Mouse (Mus musculus) ES-Bruce4 (cell line): ENCODE measurements around the gene Lgi1. TPM values are rescaled to one million over a fixed set of nuclear protein-coding genes. Genes with fewer than 3 reads are reported as not detected.
A peak's percentile ranks its signal among the peaks of the same experiment; 100 is the strongest.

Experiments used
- H3K27ac ChIP-seq: 2 replicates; pipeline ENCODE4 v1.5.1; 2012; ENCODE audit warnings: low read length, inconsistent platforms; ENCODE audit not compliant: insufficient read depth
- H3K27me3 ChIP-seq: 2 replicates; pipeline ENCODE4 v1.6.1; 2012; ENCODE audit warnings: mild to moderate bottlenecking, low read length, inconsistent platforms; ENCODE audit not compliant: control insufficient read depth, poor library complexity, insufficient read depth, severe bottlenecking
- H3K36me3 ChIP-seq: 2 replicates; pipeline ENCODE4 v1.6.1; 2012; ENCODE audit warnings: inconsistent platforms, mild to moderate bottlenecking, low read length, moderate library complexity; ENCODE audit not compliant: control insufficient read depth, poor library complexity, insufficient read depth, severe bottlenecking
- H3K4me1 ChIP-seq: one replicate; pipeline ENCODE4 v1.8.1; 2011; ENCODE audit warnings: low read length; ENCODE audit not compliant: control insufficient read depth, insufficient read depth
- H3K4me3 ChIP-seq: 2 replicates; pipeline ENCODE4 v1.5.1; 2011; ENCODE audit warnings: low read depth, mild to moderate bottlenecking, low read length
- H3K9ac ChIP-seq: 2 replicates; pipeline ENCODE4 v1.6.1; 2012; ENCODE audit warnings: low read depth, mild to moderate bottlenecking, inconsistent platforms; ENCODE audit not compliant: poor library complexity, severe bottlenecking
- H3K9me3 ChIP-seq: replicated peaks from 2 replicates; pipeline ENCODE4 v1.6.1; 2012; ENCODE audit warnings: mild to moderate bottlenecking, low read length, inconsistent platforms; ENCODE audit not compliant: control insufficient read depth, poor library complexity, insufficient read depth, severe bottlenecking
- CTCF ChIP-seq: IDR thresholded peaks from one replicate; pipeline ENCODE4 v1.8.1; 2011; ENCODE audit warnings: low read depth, low read length
- EP300 ChIP-seq: IDR thresholded peaks from 2 replicates; pipeline ENCODE4 v1.6.1; 2011; ENCODE audit warnings: low read depth, low read length; ENCODE audit not compliant: insufficient read depth
- POLR2A ChIP-seq: IDR thresholded peaks from one replicate; pipeline ENCODE4 v1.8.1; 2011; ENCODE audit warnings: low read length; ENCODE audit not compliant: insufficient read depth
- polyA plus RNA-seq: library from polyadenylated mRNA; stranded (reverse); fragments of >200 nt; gene quantifications from 2 replicates; pipeline ENCODE4 v1.2.4, GENCODE M21; 2011; ENCODE audit warnings: low read depth; ENCODE audit not compliant: missing spikeins, insufficient read depth, insufficient read length

The Lgi1 gene
- polyA plus RNA-seq: 28.1 and 32.6 TPM in 2 replicates

- TF ChIP-seq EP300: no peak
- H3K4me3 ChIP-seq: no peak within 1 kb of the TSS
- H3K27ac ChIP-seq: no peak within 1 kb of the TSS
Observed at GRCm38 (mm10) chr19:38264505-38265500, at the start of gene Lgi1. Gene Lgi1 (plus strand): TSS chr19:38264536.

GRCm38 (mm10) chr19:38217696-38218095 is 46.6 kb upstream of the Lgi1 start:
- Histone ChIP-seq H3K4me1 (no peaks in the 10 kb centered on the region), H3K27ac (no peak overlapping the region), H3K9me3 (no peaks in the 10 kb centered on the region), H3K36me3 (0 out of 2 replicates have a peak, but pooled peaks cover 4% of the 10 kb centered on the region), H3K4me3 (no peak overlapping the region), H3K27me3 (no peaks in the 10 kb centered on the region), H3K9ac (no peak overlapping the region)
- TF ChIP-seq CTCF: no peak
- TF ChIP-seq EP300: no peak
- TF ChIP-seq POLR2A: no peak

More at GRCm38 (mm10) chr19:38264505-38265500, at the start of gene Lgi1:
- H3K4me1 ChIP-seq: no peaks in the 10 kb centered on the region
- H3K9me3 ChIP-seq: no peaks in the 10 kb centered on the region
- no peak within 1 kb of the TSS for H3K9ac ChIP-seq
- no peaks in the 10 kb centered on the region for H3K36me3 ChIP-seq
- H3K27me3 ChIP-seq: no peaks in the 10 kb centered on the region

- H3K4me3 ChIP-seq: peak overlapping the region; percentile 97
- H3K27me3 ChIP-seq: no peaks in the 10 kb centered on the region
- H3K36me3 ChIP-seq: no peaks in the 10 kb centered on the region
- peak overlapping the region; percentile 73 for H3K9ac ChIP-seq
- H3K9me3 ChIP-seq: no peaks in the 10 kb centered on the region
- 0 out of 2 replicates have a peak overlapping the region, but pooled peaks have one; percentile 23 for H3K27ac ChIP-seq
- no peaks in the 10 kb centered on the region for H3K4me1 ChIP-seq
- TF ChIP-seq EP300: no peak
- TF ChIP-seq CTCF: no peak
- no peak for TF ChIP-seq POLR2A
Observed at GRCm38 (mm10) chr19:38223356-38223904, 40.9 kb upstream of the Lgi1 start.

GRCm38 (mm10) chr19:38223905-38224684 is 40.2 kb upstream of the Lgi1 start, which contains the start of gene Fra10ac1:
Gene Fra10ac1 (minus strand): TSS chr19:38224156.
- TF ChIP-seq CTCF (no peak), POLR2A (peak; percentile 34), EP300 (no peak)

GRCm38 (mm10) chr19:38224685-38225060 is 39.7 kb upstream of the Lgi1 start:
- TF ChIP-seq EP300 (no peak), CTCF (no peak), POLR2A (no peak)
- H3K4me3 ChIP-seq: peak overlapping the region; percentile 69
- 0 out of 2 replicates have a peak, but pooled peaks cover 4% of the 10 kb centered on the region for H3K9me3 ChIP-seq
- peak overlapping the region; percentile 28 for H3K9ac ChIP-seq
- no peaks in the 10 kb centered on the region for H3K27me3 ChIP-seq
- no peaks in the 10 kb centered on the region for H3K36me3 ChIP-seq
- H3K27ac ChIP-seq: no peak overlapping the region
- H3K4me1 ChIP-seq: no peaks in the 10 kb centered on the region

More at GRCm38 (mm10) chr19:38223905-38224684, 40.2 kb upstream of the Lgi1 start, which contains the start of gene Fra10ac1:
- H3K36me3 ChIP-seq: no peaks in the 10 kb centered on the region
- H3K27ac ChIP-seq: 0 out of 2 replicates have a peak within 1 kb of the TSS, but pooled peaks have one; percentile 23
- H3K4me1 ChIP-seq: no peaks in the 10 kb centered on the region
- peak within 1 kb of the TSS; percentile 97 for H3K4me3 ChIP-seq
- 0 out of 2 replicates have a peak, but pooled peaks cover 4% of the 10 kb centered on the region for H3K9me3 ChIP-seq
- H3K9ac ChIP-seq: peak within 1 kb of the TSS; percentile 73
- H3K27me3 ChIP-seq: no peaks in the 10 kb centered on the region
